Mouse (Mus musculus) heart, postnatal 0 days (tissue): ENCODE measurements at regions not wholly inside any gene's neighbourhood (a gene's known extent, or its start where the extent isn't known, plus 50 kb on each side); places are given as distances from the start of the nearest gene placed in this dataset.

Experiments
- CTCF ChIP-seq: IDR thresholded peaks from 2 replicates; pipeline ENCODE4 v1.5.1; 2016; ENCODE audit warnings: antibody characterized with exemption, control low read depth, low read depth
- EP300 ChIP-seq: IDR thresholded peaks from 2 replicates; pipeline ENCODE4 v1.6.1; 2016; ENCODE audit warnings: antibody characterized with exemption, low read depth

- TF ChIP-seq CTCF (no peak), EP300 (no peak)
These were observed 358.5 kb upstream of the Pfkp start for GRCm38 (mm10) chr13:7007091-7007490.
